Mouse (Mus musculus): Measurements from ENCODE around the gene Nadk2.
A peak's percentile ranks its signal among the peaks of the same experiment; 100 is the strongest.

The Nadk2 gene

GRCm38 (mm10) chr15:9070912-9071555 is at the start of gene Nadk2:
Gene Nadk2, plus strand, starts transcription at chr15:9071260.
- peak; percentile 52 for DNase-seq (ENCODE audit: extremely low read depth, low read depth, low spot score)

- no peak for DNase-seq (ENCODE audit: extremely low read depth, low read depth, low spot score)
These were observed 15.4 kb upstream of the Nadk2 start for GRCm38 (mm10) chr15:9055704-9056103.

- DNase-seq (ENCODE audit: extremely low read depth, low read depth, low spot score): no peak
These were observed 11.2 kb upstream of the Nadk2 start for GRCm38 (mm10) chr15:9059856-9060255.

- DNase-seq (ENCODE audit: extremely low read depth, low read depth, low spot score): no peak
These were observed 9.7 kb upstream of the Nadk2 start for GRCm38 (mm10) chr15:9061150-9061882.

GRCm38 (mm10) chr15:9068881-9069280 is 2.2 kb upstream of the Nadk2 start:
- no peak for DNase-seq (ENCODE audit: extremely low read depth, low read depth, low spot score)

GRCm38 (mm10) chr15:9070353-9070752 is 707 bp upstream of the Nadk2 start:
- DNase-seq (ENCODE audit: extremely low read depth, low read depth, low spot score): no peak

- DNase-seq (ENCODE audit: extremely low read depth, low read depth, low spot score): no peak
These were observed 790 bp downstream of the Nadk2 start for GRCm38 (mm10) chr15:9071556-9072544.

GRCm38 (mm10) chr15:9072630-9073029 is 1.6 kb downstream of the Nadk2 start:
- DNase-seq (ENCODE audit: extremely low read depth, low read depth, low spot score): no peak

GRCm38 (mm10) chr15:9073067-9073608 is 2.1 kb downstream of the Nadk2 start:
- DNase-seq (ENCODE audit: extremely low read depth, low read depth, low spot score): no peak

- no peak for DNase-seq (ENCODE audit: extremely low read depth, low read depth, low spot score)
These were observed 2.6 kb downstream of the Nadk2 start for GRCm38 (mm10) chr15:9073684-9074083.

- DNase-seq (ENCODE audit: extremely low read depth, low read depth, low spot score): no peak
These were observed 3.1 kb downstream of the Nadk2 start for GRCm38 (mm10) chr15:9074139-9074538.

- DNase-seq (ENCODE audit: extremely low read depth, low read depth, low spot score): no peak
These were observed 3.6 kb downstream of the Nadk2 start for GRCm38 (mm10) chr15:9074671-9075070.

- DNase-seq (ENCODE audit: extremely low read depth, low read depth, low spot score): no peak
These were observed 4.6 kb downstream of the Nadk2 start for GRCm38 (mm10) chr15:9075608-9076200.

GRCm38 (mm10) chr15:9078481-9079300 is 7.6 kb downstream of the Nadk2 start:
- no peak for DNase-seq (ENCODE audit: extremely low read depth, low read depth, low spot score)

GRCm38 (mm10) chr15:9079626-9080025 is 8.6 kb downstream of the Nadk2 start:
- DNase-seq (ENCODE audit: extremely low read depth, low read depth, low spot score): no peak

GRCm38 (mm10) chr15:9080206-9080605 is 9.1 kb downstream of the Nadk2 start:
- no peak for DNase-seq (ENCODE audit: extremely low read depth, low read depth, low spot score)

- no peak for DNase-seq (ENCODE audit: extremely low read depth, low read depth, low spot score)
These were observed 10.2 kb downstream of the Nadk2 start for GRCm38 (mm10) chr15:9081294-9081693.

GRCm38 (mm10) chr15:9082753-9083152 is 11.7 kb downstream of the Nadk2 start:
- DNase-seq (ENCODE audit: extremely low read depth, low read depth, low spot score): no peak

- DNase-seq (ENCODE audit: extremely low read depth, low read depth, low spot score): no peak
These were observed 15.8 kb downstream of the Nadk2 start for GRCm38 (mm10) chr15:9086813-9087212.

GRCm38 (mm10) chr15:9087421-9087820 is 16.4 kb downstream of the Nadk2 start:
- no peak for DNase-seq (ENCODE audit: extremely low read depth, low read depth, low spot score)
